Mouse (Mus musculus) limb, embryonic 10.5 days (tissue): Measurements from ENCODE around the gene Asns. TPM values are rescaled to one million over a fixed set of nuclear protein-coding genes. Genes with fewer than 3 reads are reported as not detected.
A peak's percentile ranks its signal among the peaks of the same experiment; 100 is the strongest.

ENCODE experiments used
- DNase-seq: peaks from one replicate; pipeline ENCODE4 v3.0.0-alpha.2; 2017; ENCODE audit warnings: low spot score
- H3K27ac ChIP-seq: fragments of 300-500 bp; sonication (generic); 2 replicates; pipeline ENCODE4 v1.5.1; 2016; ENCODE audit warnings: mild to moderate bottlenecking
- H3K27me3 ChIP-seq: fragments of 300-500 bp; sonication (generic); 2 replicates; pipeline ENCODE4 v1.6.1; 2016; ENCODE audit warnings: low read depth, mild to moderate bottlenecking; ENCODE audit not compliant: poor library complexity, severe bottlenecking
- H3K36me3 ChIP-seq: fragments of 300-500 bp; sonication (generic); 2 replicates; pipeline ENCODE4 v1.6.1; 2016; ENCODE audit warnings: mild to moderate bottlenecking, moderate library complexity
- H3K4me1 ChIP-seq: fragments of 300-500 bp; sonication (generic); 2 replicates; pipeline ENCODE4 v1.6.1; 2016
- H3K4me3 ChIP-seq: fragments of 300-500 bp; sonication (generic); 2 replicates; pipeline ENCODE4 v1.5.1; 2016; ENCODE audit warnings: mild to moderate bottlenecking, moderate library complexity
- H3K9me3 ChIP-seq: fragments of 300-500 bp; sonication (generic); replicated peaks from 2 replicates; pipeline ENCODE4 v1.6.1; 2016; ENCODE audit warnings: mild to moderate bottlenecking
- WGBS: fragments of 180-500 bp; shearing (Covaris S2); methylation state at CpG from one replicate; pipeline ENCODE4 v1.1.7; 2016; 5-methylcytosine and 5-hydroxymethylcytosine counted together
- polyA plus RNA-seq: library from polyadenylated mRNA; unstranded; fragments of >200 nt; fragmentation: Nextera tagmentation; extraction: Ambion mirVana; gene quantifications from 2 replicates; pipeline ENCODE4 v1.2.1, GENCODE M21; 2016

Asns gene
- polyA plus RNA-seq = 100.0 and 126 TPM in 2 replicates

- H3K4me1 ChIP-seq = peaks cover 19% of the 10 kb centered on the region
- WGBS = under 1% methylated on average over 51 of the region's 51 CpGs
- no peaks in the 10 kb centered on the region for H3K27me3 ChIP-seq
- DNase-seq = peak; percentile 87
- H3K4me3 ChIP-seq = peak within 1 kb of the TSS; percentile 66
- no peaks in the 10 kb centered on the region for H3K36me3 ChIP-seq
- H3K9me3 ChIP-seq = no peaks in the 10 kb centered on the region
- peak within 1 kb of the TSS; percentile 83 for H3K27ac ChIP-seq
Observed at GRCm38 (mm10) chr6:7692884-7693585, at the start of gene Asns. Asns (minus strand) TSS chr6:7693254.

GRCm38 (mm10) chr6:7741721-7742120, 48.7 kb upstream of the Asns start:
- 93% methylated on average over 3 of the region's 3 CpGs for WGBS
- H3K4me1 ChIP-seq = no peaks in the 10 kb centered on the region
- no peak overlapping the region for H3K27ac ChIP-seq
- H3K9me3 ChIP-seq = no peaks in the 10 kb centered on the region
- no peak for DNase-seq
- H3K27me3 ChIP-seq = no peaks in the 10 kb centered on the region
- H3K4me3 ChIP-seq = no peak overlapping the region
- no peaks in the 10 kb centered on the region for H3K36me3 ChIP-seq

- 86% methylated on average over 2 of the region's 2 CpGs for WGBS
- H3K4me1 ChIP-seq = peaks cover 10% of the 10 kb centered on the region; the same call in 1 of the 2 replicates
- no peak overlapping the region for H3K4me3 ChIP-seq
- H3K9me3 ChIP-seq = no peaks in the 10 kb centered on the region
- H3K27ac ChIP-seq = no peak overlapping the region
- no peaks in the 10 kb centered on the region for H3K36me3 ChIP-seq
- DNase-seq = no peak
- no peaks in the 10 kb centered on the region for H3K27me3 ChIP-seq
Observed at GRCm38 (mm10) chr6:7737842-7738241, 44.8 kb upstream of the Asns start.

- H3K4me3 ChIP-seq = no peak overlapping the region
- 45% methylated on average over 12 of the region's 12 CpGs for WGBS
- no peaks in the 10 kb centered on the region for H3K9me3 ChIP-seq
- H3K4me1 ChIP-seq = peaks cover 11% of the 10 kb centered on the region; the same call in 1 of the 2 replicates
- H3K27ac ChIP-seq = no peak overlapping the region
- DNase-seq = peak; percentile 86
- H3K27me3 ChIP-seq = no peaks in the 10 kb centered on the region
- H3K36me3 ChIP-seq = no peaks in the 10 kb centered on the region
Observed at GRCm38 (mm10) chr6:7732754-7733708, 40.0 kb upstream of the Asns start.

GRCm38 (mm10) chr6:7732097-7732496, 39.0 kb upstream of the Asns start:
- no peaks in the 10 kb centered on the region for H3K36me3 ChIP-seq
- no peaks in the 10 kb centered on the region for H3K9me3 ChIP-seq
- no peak overlapping the region for H3K4me3 ChIP-seq
- WGBS = 91% methylated on average over 6 of the region's 6 CpGs
- H3K27me3 ChIP-seq = no peaks in the 10 kb centered on the region
- no peak for DNase-seq
- H3K4me1 ChIP-seq = peaks cover 11% of the 10 kb centered on the region; the same call in 1 of the 2 replicates
- no peak overlapping the region for H3K27ac ChIP-seq

GRCm38 (mm10) chr6:7729128-7729527, 36.1 kb upstream of the Asns start:
- Histone ChIP-seq H3K9me3 (no peaks in the 10 kb centered on the region), H3K4me1 (peaks cover 11% of the 10 kb centered on the region; the same call in 1 of the 2 replicates), H3K36me3 (no peaks in the 10 kb centered on the region), H3K4me3 (no peak overlapping the region), H3K27me3 (no peaks in the 10 kb centered on the region), H3K27ac (no peak overlapping the region)
- no peak for DNase-seq
- 90% methylated on average over 2 of the region's 2 CpGs for WGBS

- H3K27ac ChIP-seq = no peak overlapping the region
- H3K4me1 ChIP-seq = peaks cover 3% of the 10 kb centered on the region; the same call in 1 of the 2 replicates
- H3K9me3 ChIP-seq = no peaks in the 10 kb centered on the region
- DNase-seq = no peak
- no peak overlapping the region for H3K4me3 ChIP-seq
- H3K27me3 ChIP-seq = no peaks in the 10 kb centered on the region
- 94% methylated on average over 5 of the region's 5 CpGs for WGBS
- no peaks in the 10 kb centered on the region for H3K36me3 ChIP-seq
Observed at GRCm38 (mm10) chr6:7728241-7728640, 35.2 kb upstream of the Asns start.

- Histone ChIP-seq H3K9me3 (no peaks in the 10 kb centered on the region; the same call in 1 of the 2 replicates), H3K36me3 (no peaks in the 10 kb centered on the region), H3K27me3 (no peaks in the 10 kb centered on the region), H3K4me1 (no peaks in the 10 kb centered on the region), H3K4me3 (no peak overlapping the region), H3K27ac (no peak overlapping the region)
- DNase-seq = peak; percentile 19
- WGBS = 88% methylated on average over 4 of the region's 4 CpGs
Observed at GRCm38 (mm10) chr6:7716236-7716635, 23.2 kb upstream of the Asns start.

GRCm38 (mm10) chr6:7714230-7714629, 21.2 kb upstream of the Asns start:
- Histone ChIP-seq H3K4me3 (no peak overlapping the region), H3K27ac (no peak overlapping the region), H3K9me3 (no peaks in the 10 kb centered on the region; the same call in 1 of the 2 replicates), H3K36me3 (no peaks in the 10 kb centered on the region), H3K27me3 (no peaks in the 10 kb centered on the region), H3K4me1 (no peaks in the 10 kb centered on the region)
- 57% methylated on average over 2 of the region's 2 CpGs for WGBS
- peak; percentile 3 for DNase-seq

GRCm38 (mm10) chr6:7711837-7712330, 18.8 kb upstream of the Asns start:
- peak; percentile 13 for DNase-seq
- Histone ChIP-seq H3K27me3 (no peaks in the 10 kb centered on the region), H3K4me1 (no peaks in the 10 kb centered on the region), H3K4me3 (no peak overlapping the region), H3K27ac (no peak overlapping the region), H3K9me3 (no peaks in the 10 kb centered on the region), H3K36me3 (no peaks in the 10 kb centered on the region)
- 69% methylated on average over 3 of the region's 3 CpGs for WGBS

GRCm38 (mm10) chr6:7708246-7708645, 15.2 kb upstream of the Asns start:
- Histone ChIP-seq H3K27me3 (no peaks in the 10 kb centered on the region), H3K27ac (no peak overlapping the region), H3K9me3 (no peaks in the 10 kb centered on the region), H3K4me3 (no peak overlapping the region), H3K36me3 (no peaks in the 10 kb centered on the region), H3K4me1 (no peaks in the 10 kb centered on the region)
- DNase-seq = peak; percentile 2
- WGBS = 89% methylated on average over 3 of the region's 3 CpGs

- Histone ChIP-seq H3K4me3 (no peak overlapping the region), H3K36me3 (no peaks in the 10 kb centered on the region), H3K9me3 (no peaks in the 10 kb centered on the region), H3K4me1 (no peaks in the 10 kb centered on the region), H3K27me3 (no peaks in the 10 kb centered on the region), H3K27ac (no peak overlapping the region)
- DNase-seq = peak; percentile 3
- WGBS = 61% methylated on average over 1 of the region's 1 CpGs
Observed at GRCm38 (mm10) chr6:7706796-7707195, 13.7 kb upstream of the Asns start.
